Comparison of ENCODE assay signal across 9 mouse cellular contexts in genomic region chr16:28752638-28753118, GRCm38 (mm10). TPM values are rescaled to one million over a fixed set of nuclear protein-coding genes. Genes with fewer than 3 reads are reported as not detected.
DNase-seq lines count a peak whose midpoint lies in the region; ATAC-seq lines count a peak whose summit lies in the region.
"Had no signal": no experiment of that assay in that cellular context is flagged by ENCODE, and none has a peak within 500 bp of the region (broad histone marks: within the 10 kb centered on the region; RNA-seq: fewer than 3 reads in every experiment).

Fgf12 (minus strand) TSS chr16:28753068.

- peak; percentile 11 for DNase-seq in kidney, postnatal 10 days
- DNase-seq in kidney, postnatal 25 days, result no peak
- DNase-seq in cerebellum, postnatal 36 days, result peak; percentile 58 to 66
- peak; percentile 22 to 42 for DNase-seq in left cerebral cortex, adult 8-10 months (ENCODE audit: low spot score in 2 of 2)
- DNase-seq in urinary bladder, postnatal 25 days (ENCODE audit: low spot score), result no peak
- no peak for DNase-seq in testis, postnatal 10 days (ENCODE audit: low spot score)

- WGBS in heart, embryonic 15.5 days, result 2% methylated on average over 16 of the region's 16 CpGs
- 2% methylated on average over 16 of the region's 16 CpGs for WGBS in neural tube, embryonic 14.5 days

- H3K4me1 ChIP-seq in heart, embryonic 15.5 days (replicated peaks), result peaks cover 12% of the 10 kb centered on the region
- H3K4me1 ChIP-seq in neural tube, embryonic 14.5 days (ENCODE audit: control insufficient read depth, insufficient read depth, low read length), result no peaks in the 10 kb centered on the region

- H3K4me2 ChIP-seq in heart, embryonic 15.5 days, result peak within 1 kb of the TSS; percentile 66
- peak within 1 kb of the TSS; percentile 82 for H3K4me2 ChIP-seq in neural tube, embryonic 14.5 days (ENCODE audit: low read depth, low read length)

- no peaks in the 10 kb centered on the region for H3K36me3 ChIP-seq in heart, embryonic 15.5 days
- H3K36me3 ChIP-seq in neural tube, embryonic 14.5 days (ENCODE audit: control insufficient read depth, insufficient read depth, low read length), result no peaks in the 10 kb centered on the region

- no peaks in the 10 kb centered on the region for H3K9me3 ChIP-seq in heart, embryonic 15.5 days (replicated peaks)
- no peaks in the 10 kb centered on the region for H3K9me3 ChIP-seq in neural tube, embryonic 14.5 days (ENCODE audit: control insufficient read depth, low read length)

- H3K4me3 ChIP-seq in heart, embryonic 15.5 days, result peak within 1 kb of the TSS; percentile 46
- H3K4me3 ChIP-seq in neural tube, embryonic 14.5 days (ENCODE audit: low read depth, low read length), result peak within 1 kb of the TSS; percentile 56

- peaks cover 10% of the 10 kb centered on the region for H3K27me3 ChIP-seq in heart, embryonic 15.5 days
- H3K27me3 ChIP-seq in neural tube, embryonic 14.5 days (ENCODE audit: control insufficient read depth, insufficient read depth, low read length), result no peaks in the 10 kb centered on the region

- H3K9ac ChIP-seq in heart, embryonic 15.5 days, result no peak within 1 kb of the TSS
- peak within 1 kb of the TSS; percentile 53 for H3K9ac ChIP-seq in neural tube, embryonic 14.5 days (replicated peaks; ENCODE audit: low read depth, low read length)

- peak within 1 kb of the TSS; percentile 20; the same call in 1 of the 2 replicates for H3K27ac ChIP-seq in heart, embryonic 15.5 days
- H3K27ac ChIP-seq in neural tube, embryonic 14.5 days (ENCODE audit: low read depth, low read length), result peak within 1 kb of the TSS; percentile 76

- ATAC-seq in heart, embryonic 15.5 days (replicated peaks; ENCODE audit: insufficient number of reproducible peaks, insufficient read depth, low FRiP score, low read depth), result no peak
- ATAC-seq in neural tube, embryonic 14.5 days (ENCODE audit: low read depth), result peak; percentile 68

RNA-seq across cellular contexts. Expression of gene Fgf12, which starts in this region (rescaled TPM):
- 21.2 and 21.6 TPM in 2 replicates for polyA plus RNA-seq in heart, embryonic 15.5 days (2015; fragmentation: Nextera tagmentation; extraction: Ambion mirVana)
- total RNA-seq in left cerebral cortex, adult 8-10 months (2022), result 100 to 1,000 TPM; 272 to 312 (median 287) TPM
- 56.6 and 79.8 TPM in 2 replicates for polyA plus RNA-seq in neural tube, embryonic 14.5 days (2014; fragmentation: Nextera tagmentation; extraction: Ambion mirVana)
- total RNA-seq: MEL had no signal

Comparison
In these comparisons a context has a peak if more than half of its experiments do, and no peak if none do; other contexts are left out.
1. DNase-seq: peak in kidney, postnatal 10 days (single experiment), cerebellum, postnatal 36 days (2 of 2) and left cerebral cortex, adult 8-10 months (2 of 2); none in kidney, postnatal 25 days (0 of 2), urinary bladder, postnatal 25 days (single experiment) and testis, postnatal 10 days (single experiment).